In the genomic region with DNA sequence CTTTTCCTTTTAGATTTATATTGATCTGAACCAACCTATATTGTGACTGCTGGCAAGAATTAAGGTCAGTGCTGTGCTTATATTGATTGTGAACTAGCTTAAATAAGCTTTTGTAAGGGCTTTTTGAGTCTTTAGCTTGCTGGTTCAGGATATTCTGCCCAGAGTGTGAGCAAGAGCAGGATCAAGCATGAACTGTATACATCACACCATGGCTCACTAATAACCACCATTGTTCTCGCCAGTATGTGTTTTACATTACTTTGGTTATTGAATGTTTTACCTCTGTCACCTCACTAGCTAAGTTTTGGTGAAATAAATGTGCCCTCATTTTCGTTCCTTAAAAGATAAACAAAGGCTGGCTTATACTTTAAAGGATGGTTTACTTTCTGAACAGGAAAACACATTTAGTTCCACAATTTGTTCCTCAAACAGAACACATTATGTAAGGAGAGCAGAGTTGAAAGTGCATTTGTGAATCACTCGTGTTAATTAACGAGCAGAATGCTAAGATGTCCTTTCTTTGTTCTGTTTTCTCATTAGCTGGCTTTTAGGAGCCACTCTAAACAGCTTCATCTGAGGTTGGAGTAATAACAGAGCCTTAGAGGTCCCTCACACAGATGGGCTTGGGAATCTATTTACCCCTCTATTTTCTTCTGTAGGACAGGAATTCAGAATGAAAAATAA, we compare ENCODE assay signal across 8 mouse cellular contexts.
DNase-seq lines count a peak whose midpoint lies in the region; ATAC-seq and TF ChIP-seq lines count a peak whose summit lies in the region.
"Had no signal": no experiment of that assay in that cellular context is flagged by ENCODE, and none has a peak within 500 bp of the region (broad histone marks: within the 10 kb centered on the region; RNA-seq: fewer than 3 reads in every experiment).

No protein-coding gene starts in this region.

- no peak overlapping the region for H3K9ac ChIP-seq in forebrain, embryonic 13.5 days
- no peak overlapping the region for H3K9ac ChIP-seq in midbrain, embryonic 16.5 days (ENCODE audit: low read depth, low read length)

- H3K4me3 ChIP-seq in forebrain, embryonic 13.5 days: no peak overlapping the region
- H3K4me3 ChIP-seq in limb, embryonic 10.5 days: no peak overlapping the region
- H3K4me3 ChIP-seq in midbrain, embryonic 16.5 days (ENCODE audit: low read depth, low read length): no peak overlapping the region

- no peak for TF ChIP-seq CTCF in brain, embryonic 14.5 days (IDR thresholded peaks at IDR 0.05; ENCODE audit: borderline replicate concordance, extremely low read depth, insufficient read depth, insufficient read length)

- H3K36me3 ChIP-seq in forebrain, embryonic 13.5 days (ENCODE audit: poor library complexity, severe bottlenecking): peaks cover 13% of the 10 kb centered on the region; the same call in 1 of the 2 replicates
- no peaks in the 10 kb centered on the region for H3K36me3 ChIP-seq in limb, embryonic 10.5 days
- H3K36me3 ChIP-seq in midbrain, embryonic 16.5 days (ENCODE audit: control insufficient read depth, insufficient read depth, low read length): peaks cover 7% of the 10 kb centered on the region; the same call in 1 of the 2 replicates

- no peaks in the 10 kb centered on the region for H3K27me3 ChIP-seq in forebrain, embryonic 13.5 days
- no peaks in the 10 kb centered on the region for H3K27me3 ChIP-seq in limb, embryonic 10.5 days (ENCODE audit: low read depth, poor library complexity, severe bottlenecking)
- no peaks in the 10 kb centered on the region for H3K27me3 ChIP-seq in midbrain, embryonic 16.5 days (ENCODE audit: control insufficient read depth, insufficient read depth, low read depth, low read length)

- peak; percentile 65; the same call in 1 of the 2 replicates for ATAC-seq in forebrain, embryonic 13.5 days
- no peak for ATAC-seq in midbrain, embryonic 16.5 days

- H3K4me1 ChIP-seq in forebrain, embryonic 13.5 days: peaks cover 35% of the 10 kb centered on the region
- H3K4me1 ChIP-seq in limb, embryonic 10.5 days: peaks cover 13% of the 10 kb centered on the region
- peaks cover 19% of the 10 kb centered on the region for H3K4me1 ChIP-seq in midbrain, embryonic 16.5 days (ENCODE audit: control insufficient read depth, insufficient read depth, low read length)

- peak overlapping the region; percentile 1; the same call in 1 of the 2 replicates for H3K4me2 ChIP-seq in forebrain, embryonic 13.5 days
- H3K4me2 ChIP-seq in midbrain, embryonic 16.5 days (ENCODE audit: low read length): no peak overlapping the region

- peak; percentile 77 for DNase-seq in brain, embryonic 14.5 days (ENCODE audit: low read depth)
- DNase-seq in limb, embryonic 10.5 days (ENCODE audit: low spot score): no peak
- no peak for DNase-seq in thymus, postnatal 14 days
- DNase-seq in thymus, postnatal 10 days (ENCODE audit: low spot score in 2 of 2): no peak
- no peak for DNase-seq in spleen, adult 12 weeks (ENCODE audit: low spot score)
- DNase-seq: embryo, embryonic 11 days had no signal

- H3K9me3 ChIP-seq in forebrain, embryonic 13.5 days (replicated peaks): no peaks in the 10 kb centered on the region
- H3K9me3 ChIP-seq in limb, embryonic 10.5 days (replicated peaks): no peaks in the 10 kb centered on the region
- no peaks in the 10 kb centered on the region for H3K9me3 ChIP-seq in midbrain, embryonic 16.5 days (replicated peaks; ENCODE audit: control insufficient read depth, low read length, poor library complexity, severe bottlenecking)

- 7% methylated on average over 4 of the region's 4 CpGs for WGBS in forebrain, embryonic 13.5 days
- WGBS in limb, embryonic 10.5 days: 42% methylated on average over 4 of the region's 4 CpGs
- WGBS in midbrain, embryonic 16.5 days: 38% methylated on average over 4 of the region's 4 CpGs

- TF ChIP-seq POLR2A in brain, embryonic 14.5 days (IDR thresholded peaks at IDR 0.05; ENCODE audit: borderline replicate concordance, extremely low read depth, insufficient read depth, insufficient read length, poor library complexity, severe bottlenecking): no peak

- H3K27ac ChIP-seq in forebrain, embryonic 13.5 days: peak overlapping the region; percentile 62
- peak overlapping the region; percentile 68 for H3K27ac ChIP-seq in limb, embryonic 10.5 days
- peak overlapping the region; percentile 58 for H3K27ac ChIP-seq in midbrain, embryonic 16.5 days (ENCODE audit: low read length)
